Mouse (Mus musculus) megakaryocyte progenitor cell, adult 5-6 weeks (primary cell): ENCODE data around the gene Rab14. TPM values are rescaled to one million over a fixed set of nuclear protein-coding genes. Genes with fewer than 3 reads are reported as not detected.

Experiments
- ATAC-seq: replicated peaks from 2 replicates; pipeline ENCODE4 v1.8.0; 2016; ENCODE audit warnings: mild to moderate bottlenecking, moderate TSS enrichment, inconsistent platforms; ENCODE audit not compliant: poor library complexity
- total RNA-seq, 2 experiments: library from RNA; stranded (forward) in 1 of 2; stranded (reverse) in 1 of 2; fragments of 157-497, 149-512 nt in 1 of 2; fragments of 200-1000 nt in 1 of 2; gene quantifications; 2 replicates each; pipeline versions ENCODE4 v1.2.3 to v1.2.4; 2015 to 2017

The Rab14 gene
- total RNA-seq, 2 experiments from 2014 or later: 106 to 111 TPM

DNA sequence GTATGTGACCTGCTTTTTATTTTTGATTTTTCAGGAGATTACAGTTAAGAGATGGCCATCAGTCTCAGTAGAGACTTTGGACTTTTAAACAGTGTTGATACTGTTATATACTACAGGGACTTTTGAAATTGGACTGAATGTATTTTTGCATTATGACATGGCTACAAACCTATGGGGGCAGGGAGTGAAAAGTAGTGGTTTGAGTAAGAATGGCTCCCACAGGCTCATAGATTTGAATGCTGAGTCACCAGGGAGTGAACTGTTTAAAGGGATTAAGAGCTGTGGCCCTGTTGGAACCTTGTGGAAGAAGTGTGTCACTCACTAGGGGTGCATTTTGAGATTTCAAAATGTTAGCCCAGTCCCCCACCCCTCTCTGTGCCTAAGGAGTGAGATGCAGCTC lies 2.8 kb upstream of the Rab14 start:
- no peak for ATAC-seq

DNA sequence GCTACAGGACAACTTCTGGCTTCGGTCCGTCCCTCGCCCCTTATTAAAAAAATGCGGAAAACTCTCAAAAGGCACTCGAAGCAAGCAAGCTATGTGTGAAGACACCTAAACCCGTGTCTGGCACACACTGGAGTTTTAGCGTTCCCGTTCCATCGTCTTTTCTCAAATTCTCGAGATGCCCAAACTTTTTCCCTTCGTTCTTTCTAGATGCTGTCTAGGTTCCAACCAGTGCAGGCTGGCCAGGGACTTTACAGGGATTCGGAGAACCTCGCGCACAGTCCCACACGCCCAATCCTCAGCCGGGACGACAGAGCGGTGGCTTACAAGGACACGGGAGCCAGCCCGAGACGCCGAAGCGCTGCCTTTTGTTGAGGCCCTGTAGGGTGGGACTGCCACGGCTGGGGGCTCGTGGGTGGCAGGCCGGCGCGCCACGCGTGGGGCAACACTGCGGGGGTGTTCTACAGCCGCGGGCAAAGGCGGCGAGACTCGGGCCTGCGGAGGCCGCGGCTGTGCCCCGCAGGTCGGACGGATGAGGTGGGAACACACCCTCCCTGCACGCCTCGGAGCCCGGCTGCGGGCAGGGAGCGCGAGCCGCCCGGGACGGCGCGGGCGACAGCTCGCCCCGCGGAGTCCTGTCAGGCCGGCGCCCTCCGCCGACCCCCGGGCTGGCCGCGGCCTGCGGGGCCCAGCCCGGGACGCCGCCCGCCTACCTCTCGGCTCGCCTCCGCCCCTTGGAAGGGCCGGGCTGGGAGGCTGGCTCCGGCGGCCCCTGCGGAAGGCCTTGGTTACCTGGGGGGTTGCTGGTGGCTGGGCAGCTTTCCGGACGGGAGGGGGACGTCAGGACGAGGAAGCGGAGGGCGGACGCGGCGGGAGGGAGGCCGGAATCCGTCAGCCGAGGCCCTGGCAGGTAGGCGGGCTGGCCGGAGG lies 686 bp downstream of the Rab14 start:
- ATAC-seq: peak; percentile 21

DNA sequence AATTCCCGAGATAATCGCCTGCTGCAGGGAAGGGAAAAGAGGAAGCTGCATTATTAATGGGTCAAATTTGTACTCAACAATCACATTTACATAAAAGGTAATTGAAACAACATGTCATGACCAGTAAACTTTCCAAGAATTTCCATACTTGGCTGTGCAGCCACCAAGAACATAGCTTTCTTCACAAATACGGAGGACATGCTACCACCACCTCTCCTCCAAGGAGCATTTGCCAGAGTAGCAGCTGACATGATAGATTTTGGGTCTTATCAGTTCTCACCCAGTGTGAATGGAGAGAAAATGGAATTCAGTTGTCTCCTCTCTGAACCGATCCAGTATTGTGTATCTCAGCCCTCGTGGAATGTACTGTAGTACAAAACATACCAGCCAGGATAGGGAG lies 1.4 kb downstream of the Rab14 start:
- 0 out of 2 replicates have a peak, but pooled peaks have one; percentile 10 for ATAC-seq

DNA sequence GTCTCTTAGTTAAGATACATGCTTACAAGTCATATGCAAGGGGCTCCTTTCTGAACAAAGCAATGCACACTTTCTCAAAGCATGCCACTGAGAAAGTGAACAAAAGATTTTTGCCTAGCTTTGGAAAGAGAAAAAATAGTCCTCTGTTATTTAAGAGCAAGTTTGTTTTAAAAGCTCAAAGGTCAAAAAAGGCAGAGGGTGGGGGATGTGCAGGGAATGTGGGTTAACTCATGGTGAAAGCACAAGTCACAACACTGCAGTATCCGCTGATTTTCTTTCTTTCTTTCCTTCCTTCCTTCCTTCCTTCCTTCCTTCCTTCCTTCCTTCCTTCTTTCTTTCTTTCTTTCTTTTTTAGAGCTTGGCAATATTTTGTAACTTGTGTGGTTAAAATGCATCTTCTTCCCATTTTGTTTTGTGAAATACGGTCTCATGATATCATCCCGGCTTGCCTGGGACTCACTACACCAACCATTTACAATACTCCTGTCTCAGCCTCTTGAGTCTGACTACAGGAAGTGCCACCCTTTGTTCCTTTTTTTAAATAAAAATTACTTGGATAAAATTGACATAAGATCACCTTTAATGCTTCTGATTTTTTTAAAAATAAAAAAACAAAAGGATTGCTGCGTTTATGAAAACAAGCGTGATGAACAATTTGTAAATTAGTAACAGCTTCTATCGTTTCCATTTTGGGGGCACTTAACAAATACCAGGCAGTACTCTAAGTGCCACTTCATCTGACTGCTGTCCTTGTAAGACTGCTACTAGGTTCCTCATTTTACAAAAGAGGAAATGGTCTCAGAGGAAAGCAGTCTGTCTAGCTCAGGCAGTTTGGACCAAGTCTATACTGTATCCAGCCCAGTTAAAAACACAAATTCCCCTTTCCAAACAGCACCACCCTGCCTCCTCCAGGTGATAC lies 5.0 kb downstream of the Rab14 start:
- peak; percentile 53 for ATAC-seq

DNA sequence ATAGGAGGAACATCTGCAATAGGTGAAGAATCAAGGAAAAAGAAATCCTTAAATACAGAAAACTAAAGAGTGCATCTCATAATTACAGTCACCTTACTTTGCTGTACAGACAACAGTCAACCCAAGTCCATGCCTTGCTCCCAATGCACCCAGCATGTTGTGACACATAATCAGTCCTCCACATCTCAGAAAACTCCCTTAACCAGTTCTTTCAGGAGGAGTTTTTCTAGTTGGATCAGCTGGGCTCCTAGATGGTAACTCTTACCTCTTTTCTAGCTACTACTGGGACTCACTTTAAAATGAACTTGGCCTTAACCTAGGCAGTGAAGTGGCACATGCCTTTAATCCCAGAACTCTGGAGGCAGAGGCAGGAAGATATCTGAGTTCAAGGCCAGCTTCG lies 6.9 kb downstream of the Rab14 start:
- ATAC-seq: no peak

DNA sequence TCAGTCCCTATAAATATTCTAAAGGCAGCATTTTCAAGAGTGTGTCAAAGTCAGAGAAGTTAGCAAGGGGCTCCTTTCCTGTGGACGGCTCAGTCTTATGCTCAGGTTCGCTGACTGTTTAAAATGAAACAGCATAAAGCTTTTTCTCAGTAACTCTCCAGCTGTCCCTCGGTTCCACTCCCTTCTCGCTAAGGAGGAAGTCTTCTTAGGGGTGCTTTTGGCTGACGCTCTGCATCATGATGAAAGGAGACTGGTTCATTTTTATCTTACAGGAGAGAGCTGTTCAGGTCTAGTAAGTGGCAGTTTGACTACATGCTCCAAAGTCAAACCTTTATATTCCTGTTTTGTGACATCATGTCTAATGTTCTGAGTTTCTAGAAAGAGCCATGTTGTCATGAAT lies 12.0 kb downstream of the Rab14 start:
- 0 out of 2 replicates have a peak, but pooled peaks have one; percentile 11 for ATAC-seq

DNA sequence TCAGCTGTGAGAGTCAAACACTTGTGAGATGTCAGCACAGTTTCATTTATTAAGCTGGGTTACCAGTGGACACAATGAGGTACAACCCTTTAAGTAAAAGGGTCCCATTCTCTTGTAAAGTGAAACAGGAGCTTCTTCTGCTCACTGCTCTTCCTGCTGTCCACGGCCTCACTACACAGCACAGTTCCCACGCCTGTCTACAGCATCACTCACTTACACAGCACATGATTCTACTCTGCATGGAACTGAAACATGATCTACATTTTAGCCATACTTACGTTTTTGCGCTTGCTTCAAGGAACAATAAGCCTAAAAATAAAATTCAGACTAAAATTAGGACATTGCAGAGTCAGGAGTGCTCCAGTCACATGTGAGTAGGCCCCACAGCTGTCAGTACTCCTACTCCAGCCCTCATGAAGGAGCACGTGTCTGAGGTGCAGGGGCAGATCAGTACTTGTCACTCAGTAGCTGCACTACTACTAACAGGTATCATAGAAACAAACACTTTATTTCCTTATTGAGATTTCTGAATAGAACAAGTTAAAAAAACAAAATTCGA lies 17.7 kb downstream of the Rab14 start:
- no peak for ATAC-seq

DNA sequence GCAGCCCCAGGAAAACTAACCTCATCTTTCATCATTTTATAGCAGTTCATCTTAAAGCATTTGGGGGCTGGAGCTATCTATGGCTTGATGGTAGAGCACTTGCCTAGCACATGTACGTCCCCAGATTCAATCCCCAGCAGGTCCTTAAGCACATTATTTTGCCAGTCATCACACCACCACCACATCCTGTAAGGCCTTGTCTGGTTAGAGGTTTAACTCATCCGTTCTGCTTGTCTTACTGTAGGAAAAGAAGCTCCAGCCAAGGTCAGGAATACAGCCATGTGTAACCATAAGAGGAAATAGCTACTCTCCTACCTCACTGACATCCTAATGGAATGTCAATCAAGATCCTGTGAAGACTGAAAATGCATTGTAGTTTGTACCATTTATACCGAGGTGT lies 22.8 kb downstream of the Rab14 start:
- no peak for ATAC-seq

DNA sequence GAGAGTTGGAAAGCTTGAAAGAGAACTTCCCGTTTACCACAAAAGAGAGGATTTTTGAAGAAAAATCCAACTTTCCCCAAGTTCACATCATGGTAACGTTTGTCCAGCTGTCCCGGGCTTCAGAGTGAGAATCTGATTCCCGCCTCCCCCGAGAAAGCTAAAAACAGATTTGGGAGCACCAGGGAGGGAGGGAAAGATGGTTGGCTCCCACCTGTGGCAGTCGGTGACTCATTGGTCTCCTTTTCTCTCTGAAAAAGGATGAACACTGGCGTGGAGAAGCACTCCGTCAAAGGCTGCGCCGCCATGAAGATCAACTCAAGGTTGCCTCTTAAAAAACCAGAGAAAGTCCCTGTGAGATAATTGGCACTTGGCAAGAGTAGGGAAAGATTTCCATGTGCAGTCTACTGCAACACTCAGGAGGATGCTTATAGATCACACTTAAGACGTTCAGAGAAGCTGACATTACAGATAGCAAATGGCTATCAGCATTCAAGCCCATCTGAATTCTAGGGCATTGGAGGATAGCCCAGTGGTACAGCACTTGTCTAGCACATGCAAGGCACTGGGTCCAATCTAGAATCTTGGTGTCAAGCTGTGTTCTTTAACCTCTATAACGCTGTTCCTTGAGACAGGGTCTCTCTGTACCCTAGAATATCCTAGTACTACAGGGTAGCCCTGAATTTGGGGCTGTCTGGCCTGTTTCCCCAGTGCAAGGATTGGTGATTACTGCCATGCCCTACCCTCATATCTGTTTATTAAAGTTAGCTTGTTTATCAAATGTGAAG lies 25.4 kb downstream of the Rab14 start:
- no peak for ATAC-seq

DNA sequence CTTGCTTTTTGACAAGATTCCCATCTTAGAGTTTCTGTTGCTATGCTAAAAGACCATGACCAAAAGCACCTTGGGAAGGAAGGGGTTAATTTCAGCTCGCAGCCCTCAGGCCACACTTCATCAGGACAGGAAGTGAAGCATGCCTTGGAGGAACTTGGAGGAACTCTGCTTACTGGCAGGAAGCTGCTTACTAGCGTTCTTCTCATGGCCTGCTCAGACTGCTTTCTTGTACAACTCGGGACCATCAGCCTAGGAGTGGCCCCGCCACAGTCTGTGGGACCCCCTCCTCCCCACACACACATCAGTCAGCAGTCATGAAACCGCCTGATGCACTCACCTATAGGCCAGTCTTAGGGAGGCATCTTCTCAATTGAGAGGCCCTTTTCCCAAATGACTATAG lies 26.8 kb downstream of the Rab14 start:
- ATAC-seq: peak; percentile 59

DNA sequence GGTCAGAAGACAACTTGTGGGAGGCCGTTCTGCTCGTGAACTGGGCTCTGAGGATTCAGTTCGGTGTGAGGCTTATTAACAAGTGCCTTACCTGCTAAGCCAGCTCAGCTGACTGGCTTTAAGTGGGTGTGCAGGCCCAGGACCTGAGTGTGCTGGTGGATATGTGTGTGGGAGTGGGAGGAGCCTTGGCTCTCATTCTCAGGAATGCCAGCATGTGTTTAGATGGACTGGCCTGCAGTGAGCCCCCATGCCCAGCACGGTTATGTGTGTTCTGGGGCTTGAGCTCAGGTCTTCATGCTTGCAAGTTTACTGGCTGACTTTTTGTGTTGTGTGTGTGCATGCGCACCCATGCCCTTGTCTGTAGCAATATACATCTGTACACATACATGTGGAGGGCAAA lies 27.3 kb downstream of the Rab14 start:
- no peak for ATAC-seq

DNA sequence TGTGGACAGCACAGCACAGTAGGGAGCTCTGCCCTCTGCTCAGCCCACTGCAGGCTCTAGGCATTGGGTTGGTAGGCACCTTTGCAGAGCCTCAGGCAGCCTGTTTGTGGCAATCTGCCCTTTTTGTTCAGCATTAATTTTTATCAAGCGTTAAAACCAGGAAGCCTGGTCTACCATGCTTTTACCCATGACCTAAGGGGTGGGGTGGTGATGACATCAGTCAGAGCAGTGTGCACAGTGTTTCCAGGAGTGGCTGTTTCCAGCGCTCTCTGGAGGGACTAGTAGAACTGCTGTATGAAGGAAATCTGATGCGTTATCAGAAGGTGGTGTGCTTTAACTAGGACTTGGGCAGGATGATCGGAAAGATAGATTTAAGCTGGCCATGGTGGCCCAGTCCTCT lies 28.7 kb downstream of the Rab14 start:
- ATAC-seq: peak; percentile 42; the same call in 1 of the 2 replicates

DNA sequence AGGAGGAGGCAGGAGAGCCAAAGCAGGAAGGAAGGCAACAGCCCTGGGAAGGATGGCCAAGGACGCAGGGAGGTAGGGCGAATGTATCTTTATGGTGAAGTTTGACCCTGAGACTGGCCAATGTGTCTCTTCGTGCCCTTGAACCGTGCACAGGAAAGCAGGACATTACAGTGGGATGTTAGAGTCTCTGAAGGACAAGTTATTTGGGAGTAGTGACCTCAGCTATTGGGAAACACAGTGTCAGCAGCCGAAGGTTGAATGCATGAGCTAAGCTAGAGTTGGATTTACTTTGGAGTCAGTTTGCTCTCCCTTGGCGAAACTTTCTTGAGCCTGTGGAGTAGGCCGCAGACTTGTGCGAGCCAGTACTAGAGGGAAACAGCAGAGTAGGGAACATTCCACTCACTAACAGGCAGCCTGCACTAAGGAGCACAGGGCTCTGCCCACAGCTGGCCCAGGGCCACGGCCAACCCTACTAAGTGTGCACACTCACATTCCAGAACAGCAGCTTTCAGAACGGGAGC lies 29.5 kb downstream of the Rab14 start:
- ATAC-seq: no peak

DNA sequence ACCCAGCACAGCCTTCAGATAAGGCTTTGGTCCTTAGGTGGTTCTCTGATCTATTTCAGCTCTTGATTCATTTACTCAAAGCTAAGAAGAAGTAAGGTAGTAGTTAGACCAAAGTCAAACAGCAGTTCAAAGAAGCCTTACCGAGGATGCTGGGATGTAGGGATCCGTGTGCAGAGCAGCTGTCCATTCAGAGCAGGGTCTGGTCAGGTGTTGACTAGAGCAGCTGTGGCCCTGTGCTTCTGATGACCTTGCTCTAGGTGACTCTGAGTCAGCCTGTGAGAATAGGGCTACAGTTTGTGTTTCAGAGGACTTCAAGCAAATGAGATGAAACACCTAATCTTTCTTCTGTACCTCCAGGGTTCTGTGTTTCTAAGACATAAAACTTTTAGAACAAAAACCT lies 31.5 kb downstream of the Rab14 start:
- no peak for ATAC-seq

DNA sequence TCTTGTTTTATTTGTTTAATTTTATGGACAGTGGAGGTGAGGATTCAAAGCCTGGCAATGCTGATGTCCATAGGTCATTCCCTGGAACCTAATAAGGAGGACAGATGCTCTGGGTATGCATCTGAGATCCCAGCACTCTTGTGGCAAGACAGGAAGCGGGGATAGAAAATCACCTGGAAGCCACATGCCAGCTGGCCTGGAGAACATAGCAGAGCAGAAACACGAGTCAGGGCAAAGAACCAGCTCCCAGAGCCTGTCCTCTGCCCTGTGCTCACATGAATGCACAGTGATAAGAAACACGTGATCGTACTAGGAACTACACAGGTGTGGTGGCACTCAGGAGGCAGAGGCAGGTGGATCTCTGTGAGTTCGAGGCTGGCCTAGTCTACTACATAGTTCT lies 34.1 kb downstream of the Rab14 start:
- ATAC-seq: no peak

DNA sequence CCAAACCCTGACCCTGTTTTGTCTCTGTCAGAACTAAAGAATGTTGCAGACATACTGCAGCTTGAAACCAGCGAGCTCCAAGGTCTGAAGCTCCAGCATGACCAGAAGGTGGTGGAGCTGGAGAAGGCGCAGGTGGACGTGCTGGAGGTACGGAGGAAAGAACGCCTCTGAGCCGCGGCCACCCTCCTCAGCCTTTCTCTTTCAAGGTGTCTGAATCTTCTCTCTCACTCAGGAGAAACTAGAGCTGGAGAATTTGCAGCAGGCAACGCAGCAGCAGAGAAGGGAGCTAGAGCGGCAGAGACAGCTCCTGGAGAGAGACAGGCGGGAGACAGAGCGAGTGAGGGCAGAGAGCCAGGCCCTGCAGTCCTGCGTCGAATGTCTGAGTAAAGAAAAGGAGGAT lies 35.5 kb downstream of the Rab14 start:
- no peak for ATAC-seq

DNA sequence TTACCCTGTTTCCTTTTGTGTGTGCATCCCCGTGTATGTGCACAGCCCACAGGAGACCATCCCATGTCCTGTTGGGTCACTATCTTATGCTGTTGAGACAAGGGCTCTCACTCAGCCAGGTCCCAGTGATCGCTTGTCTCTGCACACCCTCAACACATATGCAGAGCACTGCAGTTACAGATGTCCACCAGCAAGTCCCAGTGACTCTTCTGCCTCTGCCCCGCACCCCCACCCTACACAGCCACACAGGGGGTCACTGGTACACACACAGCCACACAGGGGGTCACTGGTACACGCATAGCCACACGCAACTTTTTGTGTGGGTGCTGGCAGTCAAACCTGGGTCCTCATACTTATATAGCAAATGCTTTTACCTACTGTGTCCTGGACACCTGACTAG lies 37.5 kb downstream of the Rab14 start:
- no peak for ATAC-seq

DNA sequence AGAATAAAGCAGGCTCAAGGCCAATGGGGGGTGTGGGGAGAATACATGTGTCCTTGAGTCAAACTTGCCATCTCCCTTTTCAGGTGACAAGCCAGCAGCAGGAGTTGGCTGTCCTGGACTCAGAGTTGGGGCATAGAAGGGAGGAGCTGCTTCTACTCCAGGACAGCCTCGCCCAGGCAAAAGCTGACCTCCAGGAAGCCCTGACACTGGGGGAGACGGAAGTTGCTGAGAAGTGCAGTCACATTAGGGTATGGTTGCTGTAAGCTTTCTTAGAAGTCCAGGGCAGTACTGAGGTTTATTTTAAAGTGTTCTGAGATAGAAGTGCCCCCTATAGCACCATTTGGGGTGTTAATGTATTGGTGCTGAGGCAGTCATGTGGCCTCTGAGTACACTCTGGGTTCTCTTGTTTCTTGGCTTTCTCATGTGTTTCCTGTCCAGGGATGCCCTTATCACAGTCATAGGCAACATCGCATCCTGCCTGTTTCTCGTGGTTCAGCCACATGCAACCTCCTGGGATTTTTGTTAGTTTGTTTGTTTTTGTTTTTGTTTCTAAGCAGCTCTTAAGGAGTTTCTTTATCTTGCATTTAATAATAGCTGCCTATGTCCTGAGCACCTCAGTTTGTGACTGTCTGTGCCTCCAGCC lies 39.0 kb downstream of the Rab14 start:
- ATAC-seq: no peak

DNA sequence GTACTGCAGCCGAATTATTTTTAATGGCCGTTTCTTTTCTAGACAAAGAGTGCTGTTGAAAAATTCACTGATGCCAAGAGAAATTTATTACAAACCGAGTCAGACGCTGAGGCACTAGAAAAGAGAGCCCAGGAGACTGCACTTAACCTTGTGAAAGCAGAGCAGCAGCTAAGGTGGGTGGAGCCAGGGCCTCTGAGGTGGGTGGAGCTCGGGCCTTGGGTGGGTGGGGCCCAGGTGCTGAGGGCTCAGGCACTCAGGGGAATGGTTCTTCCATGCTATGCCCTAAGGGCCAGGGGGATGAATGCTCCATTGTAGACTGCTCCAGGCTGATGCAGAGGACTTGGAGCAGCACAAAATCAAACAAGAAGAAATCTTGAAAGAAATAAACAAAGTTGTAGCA lies 40.7 kb downstream of the Rab14 start:
- peak; percentile 73 for ATAC-seq

DNA sequence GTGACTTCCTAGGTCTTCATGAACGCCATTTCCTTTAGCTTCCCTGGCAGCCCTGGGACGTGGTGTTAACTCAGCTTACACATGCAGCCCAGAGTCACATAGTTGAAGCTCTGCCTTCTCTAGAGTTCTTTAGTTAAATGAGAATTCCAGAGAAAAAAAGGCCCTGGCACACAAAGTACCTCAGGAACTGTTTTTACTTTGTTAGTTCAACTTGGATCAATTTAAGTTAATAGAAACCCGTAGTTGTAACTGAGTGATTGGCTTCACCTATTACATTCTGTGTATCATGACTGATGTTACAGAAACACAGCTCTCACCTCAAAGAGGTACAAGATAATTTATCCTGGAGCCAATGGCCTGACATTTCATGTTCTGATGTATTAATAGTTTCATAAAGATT lies 42.6 kb downstream of the Rab14 start:
- no peak for ATAC-seq
